Mouse (Mus musculus) heart, adult 8-10 months (tissue): Measurements from ENCODE around the gene Tbc1d10b. TPM values are rescaled to one million over a fixed set of nuclear protein-coding genes. Genes with fewer than 3 reads are reported as not detected.

Experiments
- DNase-seq: peaks from one replicate; pipeline ENCODE4 v3.0.0; 2022; ENCODE audit warnings: low spot score
- total RNA-seq, 4 experiments: library from RNA; stranded (reverse); gene quantifications; 2 replicates each; pipeline ENCODE4 v1.2.4; 2022

Tbc1d10b gene
- total RNA-seq, 4 experiments from 2014 or later, result 17.4 to 24.4 (median 23.0) TPM

GRCm38 (mm10) chr7:127225147-127225995 is 17.1 kb upstream of the Tbc1d10b start:
- no peak for DNase-seq

DNA sequence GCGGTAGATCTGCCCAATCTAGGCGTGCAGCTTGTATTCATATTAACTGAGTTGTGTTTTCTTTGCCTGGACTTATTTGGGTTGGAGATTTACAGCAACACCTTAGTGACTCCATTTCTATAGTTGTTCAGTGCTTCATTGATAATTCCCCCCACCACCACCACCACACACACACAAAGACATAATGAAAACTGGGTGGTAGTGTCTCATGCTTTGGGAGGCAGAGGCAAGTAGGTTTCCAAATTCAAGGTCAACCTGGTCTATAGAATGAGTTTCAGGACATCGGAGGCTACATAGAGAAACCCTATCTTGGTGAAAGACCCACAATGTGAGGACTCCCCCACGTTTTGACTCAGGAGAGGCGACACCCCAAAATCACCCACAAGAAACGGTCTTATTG is 16.3 kb upstream of the Tbc1d10b start:
- DNase-seq, result no peak

DNA sequence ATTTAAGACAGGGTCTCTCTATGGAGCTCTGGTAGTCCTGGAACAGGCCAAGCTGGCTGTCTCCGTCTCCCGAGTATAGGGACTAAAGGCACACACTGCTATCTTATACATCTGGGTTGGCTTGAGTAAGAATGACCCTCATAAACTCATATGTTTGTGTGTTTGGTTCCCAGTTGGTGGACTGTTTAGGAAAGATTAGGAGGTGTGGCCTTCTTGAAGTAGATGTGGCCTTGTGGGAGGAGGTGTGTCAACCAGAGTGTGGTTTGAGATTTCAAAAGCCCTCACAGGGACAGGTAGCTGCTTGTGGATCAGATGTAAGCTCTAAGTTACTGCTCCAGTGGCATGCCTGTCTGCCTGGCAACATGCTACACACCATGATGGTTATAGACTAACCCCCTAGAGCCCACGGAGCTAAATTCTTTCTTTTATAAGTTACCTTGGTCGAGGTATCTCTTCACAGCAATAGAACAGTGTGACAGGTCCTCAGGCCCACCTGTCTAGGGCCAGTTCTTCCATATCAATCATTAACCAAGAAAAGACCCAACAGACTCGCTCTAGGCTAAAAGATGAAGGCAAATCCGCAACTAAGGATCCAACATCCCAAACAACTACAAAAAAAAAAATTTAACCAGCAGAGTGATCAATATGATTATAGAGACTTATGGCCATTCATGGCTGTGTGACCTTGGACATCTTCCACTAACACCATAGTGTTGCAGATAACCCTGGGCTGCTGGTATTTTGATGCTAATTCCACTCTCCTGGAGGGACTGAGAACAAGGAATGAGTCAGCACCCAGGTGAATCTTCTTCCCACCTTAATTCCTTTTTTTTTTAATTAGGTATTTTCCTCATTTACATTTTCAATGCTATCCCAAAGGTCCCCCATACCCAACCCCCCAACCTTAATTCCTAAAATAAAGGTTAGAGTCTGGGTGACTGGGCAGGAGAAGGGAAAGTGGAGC is 15.5 kb upstream of the Tbc1d10b start:
- DNase-seq, result no peak

- no peak for DNase-seq
Measured at GRCm38 (mm10) chr7:127223106-127223505, 14.8 kb upstream of the Tbc1d10b start.

DNA sequence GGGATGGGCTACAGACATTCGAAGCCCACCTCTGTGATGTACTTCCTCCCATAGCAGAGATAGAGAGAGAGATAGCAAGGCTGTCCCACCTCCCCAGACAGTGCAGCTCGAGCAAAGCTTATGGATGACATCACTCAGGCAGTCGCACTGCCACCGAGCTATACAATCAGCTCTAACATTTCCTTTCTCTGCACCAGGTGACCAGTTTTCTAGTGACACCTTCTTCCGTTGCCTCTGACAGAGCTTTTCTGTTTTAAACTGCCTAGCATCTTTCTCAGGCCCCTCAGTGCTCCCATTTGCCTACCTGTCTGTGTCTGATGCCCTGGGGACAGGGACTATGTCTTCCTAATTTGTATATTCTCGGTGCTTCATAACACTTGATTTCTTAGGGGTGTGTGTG is 12.2 kb upstream of the Tbc1d10b start:
- DNase-seq, result no peak

GRCm38 (mm10) chr7:127218670-127219069 is 10.4 kb upstream of the Tbc1d10b start:
- no peak for DNase-seq

- no peak for DNase-seq
Measured at GRCm38 (mm10) chr7:127217901-127218642, 9.8 kb upstream of the Tbc1d10b start.

DNA sequence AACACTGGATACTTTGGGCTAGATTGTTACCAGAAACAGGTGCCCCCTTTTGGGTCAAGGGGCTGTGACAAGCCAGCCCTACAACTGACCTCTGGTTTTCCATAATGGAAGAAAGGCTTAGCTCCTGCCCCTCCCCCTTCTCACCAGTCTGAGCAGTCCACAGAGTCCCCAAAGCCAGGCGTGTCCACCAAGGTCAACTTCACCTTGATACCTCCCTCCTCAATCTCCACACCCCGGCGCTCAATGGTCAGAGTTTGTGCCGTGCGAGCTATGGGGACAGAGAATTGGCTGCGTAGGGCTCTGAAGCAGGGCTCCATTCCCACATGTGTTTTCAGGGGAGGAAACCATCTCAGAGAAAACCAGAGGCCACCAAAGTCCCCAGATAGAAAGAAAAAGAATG is 9.2 kb upstream of the Tbc1d10b start:
- no peak for DNase-seq

- DNase-seq, result no peak
Measured at GRCm38 (mm10) chr7:127216307-127216706, 8.0 kb upstream of the Tbc1d10b start.

GRCm38 (mm10) chr7:127214981-127215871 is 7.0 kb upstream of the Tbc1d10b start:
- DNase-seq, result peak; percentile 69

DNA sequence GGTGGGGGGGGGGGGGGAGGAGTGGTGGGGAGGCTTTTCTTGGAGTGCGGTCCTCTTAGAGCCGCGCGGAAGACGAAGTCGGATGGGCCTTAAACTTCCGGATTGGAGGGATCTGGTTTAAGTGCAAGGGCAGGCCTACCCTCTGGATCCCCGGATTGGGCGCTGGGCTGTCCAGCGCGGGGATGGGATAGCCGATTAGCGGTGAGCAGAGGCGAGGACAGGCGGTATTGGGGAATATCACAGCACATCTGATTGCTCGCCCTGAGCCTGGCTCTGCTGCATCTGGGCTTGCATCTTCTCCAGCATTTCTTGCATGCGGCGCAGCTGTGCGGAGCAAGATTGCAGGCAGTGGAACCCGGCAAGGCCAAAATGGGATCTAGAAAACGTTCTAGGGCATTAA is 6.3 kb upstream of the Tbc1d10b start:
- DNase-seq, result no peak

DNA sequence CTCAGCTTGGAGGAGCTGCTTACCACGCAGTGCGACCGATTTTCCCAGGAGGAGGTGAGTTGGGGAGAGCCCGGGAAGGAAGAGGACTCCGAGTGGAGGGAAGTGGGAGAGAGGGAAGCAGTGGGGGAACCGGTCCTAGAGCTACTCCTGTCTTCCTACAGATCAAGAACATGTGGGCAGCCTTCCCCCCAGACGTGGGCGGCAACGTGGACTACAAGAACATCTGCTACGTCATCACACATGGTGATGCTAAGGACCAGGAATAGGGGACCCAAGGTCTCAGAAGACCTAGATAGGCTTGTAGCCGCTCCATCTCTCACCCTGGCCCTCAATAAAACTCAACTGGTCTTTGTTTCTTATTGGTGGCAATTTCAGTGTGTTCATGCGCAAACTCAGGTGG is 5.7 kb upstream of the Tbc1d10b start:
- no peak for DNase-seq

GRCm38 (mm10) chr7:127213485-127213884 is 5.2 kb upstream of the Tbc1d10b start:
- DNase-seq, result peak; percentile 33

DNA sequence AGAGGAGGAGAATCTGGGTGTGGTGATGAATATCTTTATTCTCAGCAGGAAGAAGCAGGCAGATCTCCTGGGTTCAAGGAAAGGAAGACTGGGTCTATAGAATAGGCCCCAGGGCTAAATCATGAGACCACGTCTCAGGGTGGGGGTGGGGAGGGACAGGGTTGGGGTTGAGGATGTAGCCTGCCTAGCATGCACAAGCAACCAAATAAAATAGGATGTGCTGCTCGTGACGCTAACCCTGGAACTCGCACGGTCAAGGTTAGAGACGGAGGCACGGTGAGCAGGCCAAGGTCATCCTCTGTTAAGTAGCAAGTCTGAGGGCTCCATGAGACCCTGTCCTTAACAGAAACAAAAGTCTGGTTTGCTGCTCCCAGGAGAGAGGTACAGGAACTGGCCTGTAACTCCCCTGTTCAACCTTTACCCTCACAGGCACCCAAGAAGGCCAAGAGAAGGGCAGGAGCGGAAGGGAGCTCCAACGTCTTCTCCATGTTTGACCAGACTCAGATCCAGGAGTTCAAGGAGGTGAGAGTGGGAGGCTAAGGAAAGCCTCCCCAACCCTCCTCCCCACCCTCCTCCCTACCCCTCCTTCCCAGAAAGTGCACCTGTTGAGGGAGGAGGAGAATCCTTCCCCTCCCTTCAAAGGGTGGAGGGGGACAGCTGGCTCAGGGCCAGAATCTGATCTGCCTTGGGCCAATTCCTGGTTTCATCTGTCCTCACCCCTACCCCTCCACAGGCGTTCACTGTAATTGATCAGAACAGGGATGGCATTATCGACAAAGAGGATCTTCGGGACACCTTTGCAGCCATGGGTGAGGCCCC is 4.4 kb upstream of the Tbc1d10b start:
- DNase-seq, result no peak

DNA sequence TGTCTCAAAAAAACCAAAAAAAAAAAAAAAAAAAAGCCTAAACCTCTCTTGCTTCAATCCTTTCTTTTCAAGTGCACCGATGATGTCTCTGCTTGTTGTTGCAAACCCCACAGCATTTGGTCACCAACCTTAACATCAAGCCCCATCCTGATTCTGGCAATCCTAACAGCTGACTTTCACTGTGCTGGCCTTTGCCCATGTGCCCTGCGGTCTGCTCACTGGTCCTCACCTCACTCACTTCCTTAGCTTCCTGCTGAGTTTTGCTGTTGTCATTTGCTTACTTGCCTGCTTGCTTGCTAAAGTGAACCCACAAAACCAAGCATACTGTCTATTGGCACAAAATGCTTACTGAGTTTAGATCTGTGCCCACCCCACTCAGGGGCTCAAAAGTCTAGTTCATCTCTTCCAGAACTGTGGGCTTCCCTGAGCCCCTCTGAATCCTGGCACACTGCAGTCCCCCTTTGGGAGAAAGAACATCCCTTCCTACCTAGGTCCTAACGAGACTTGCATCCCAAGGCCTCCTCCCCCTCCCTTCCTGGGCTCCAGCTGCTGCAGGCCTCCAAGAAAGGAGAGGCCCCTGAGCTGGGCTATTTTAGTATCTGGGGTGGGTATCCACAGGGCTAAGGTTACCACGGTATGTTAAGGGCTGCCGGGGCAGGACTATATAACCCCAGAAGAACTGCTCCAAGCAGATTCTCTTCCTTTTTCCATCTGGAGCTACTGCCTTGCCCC is 2.9 kb upstream of the Tbc1d10b start:
- no peak for DNase-seq

DNA sequence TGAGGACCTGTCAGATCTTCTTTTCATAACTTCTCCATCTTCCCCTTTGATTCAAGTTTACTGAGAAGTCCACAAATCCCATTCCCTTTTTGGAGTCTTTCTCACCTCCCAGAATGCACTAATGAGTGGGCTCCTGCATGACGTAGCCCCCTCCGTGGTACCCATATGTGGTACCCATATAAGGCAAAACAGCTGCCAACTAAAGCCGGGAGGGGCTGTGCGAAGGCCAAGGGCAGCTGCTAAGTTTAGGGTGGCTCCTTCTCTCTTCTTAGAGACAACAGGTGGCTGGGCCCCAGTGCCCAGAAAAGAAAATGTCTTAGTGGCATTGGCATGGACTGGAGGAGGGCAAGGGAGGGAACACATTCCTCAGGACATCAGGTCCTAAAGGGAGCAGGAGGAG is 2.0 kb upstream of the Tbc1d10b start:
- DNase-seq, result no peak

DNA sequence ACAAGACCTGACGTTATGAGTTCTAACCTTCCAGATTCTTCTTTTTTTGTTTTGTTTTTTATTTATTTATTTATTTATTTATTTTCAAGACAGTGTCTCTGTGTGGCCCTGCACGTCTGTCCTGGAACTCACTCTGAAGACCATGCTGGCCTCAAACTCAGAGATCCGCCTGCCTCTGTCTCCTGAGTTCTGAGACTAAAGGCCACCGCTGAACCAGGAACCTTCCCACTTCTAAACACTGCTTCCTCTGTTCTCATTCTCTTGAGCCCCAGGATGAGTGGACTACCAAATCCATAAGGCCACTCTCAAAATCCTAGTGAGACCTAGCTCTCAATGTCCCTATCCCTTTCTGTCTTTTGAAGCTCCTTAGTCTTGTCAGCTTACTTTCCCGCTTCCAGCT is 1.6 kb upstream of the Tbc1d10b start:
- DNase-seq, result no peak

- DNase-seq, result peak; percentile 97
Measured at GRCm38 (mm10) chr7:127208553-127209438, 528 bp upstream of the Tbc1d10b start, which contains the start of gene Mylpf. TSS of gene Mylpf (plus strand) at chr7:127208890.
